Mouse (Mus musculus) stomach, postnatal 0 days (tissue): ENCODE measurements around the gene Sesn1. TPM values are rescaled to one million over a fixed set of nuclear protein-coding genes. Genes with fewer than 3 reads are reported as not detected.

Source experiments
- ATAC-seq: fragments of 200-750 bp; cut with Nextera tagmentation; 2 replicates; pipeline ENCODE4 v1.8.0; 2017; ENCODE audit not compliant: low FRiP score, low TSS enrichment
- DNase-seq: peaks from one replicate; pipeline ENCODE4 v3.0.0-alpha.2; 2016; ENCODE audit warnings: low spot score
- H3K27ac ChIP-seq: fragments of 300-500 bp; sonication (generic); replicated peaks from 2 replicates; pipeline ENCODE4 v1.5.1; 2014; ENCODE audit warnings: mild to moderate bottlenecking, control low read depth
- H3K27me3 ChIP-seq: fragments of 300-500 bp; sonication (generic); 2 replicates; pipeline ENCODE4 v1.6.1; 2014; ENCODE audit warnings: low read length; ENCODE audit not compliant: control insufficient read depth, insufficient read depth
- H3K36me3 ChIP-seq: fragments of 300-500 bp; sonication (generic); 2 replicates; pipeline ENCODE4 v1.6.1; 2014; ENCODE audit warnings: low read length, mixed read lengths; ENCODE audit not compliant: control insufficient read depth, insufficient read depth
- H3K4me1 ChIP-seq: fragments of 300-500 bp; sonication (generic); replicated peaks from 2 replicates; pipeline ENCODE4 v1.6.1; 2014; ENCODE audit warnings: antibody characterized with exemption; ENCODE audit not compliant: control insufficient read depth, insufficient read depth
- H3K4me2 ChIP-seq: fragments of 300-500 bp; sonication (generic); replicated peaks from 2 replicates; pipeline ENCODE4 v1.6.1; 2014; ENCODE audit warnings: low read depth, mild to moderate bottlenecking, control low read depth, moderate library complexity
- H3K4me3 ChIP-seq: fragments of 300-500 bp; sonication (generic); 2 replicates; pipeline ENCODE4 v1.5.1; 2014; ENCODE audit warnings: low read depth, low read length, control low read depth
- H3K9ac ChIP-seq: fragments of 300-500 bp; sonication (generic); 2 replicates; pipeline ENCODE4 v1.6.1; 2014; ENCODE audit warnings: mild to moderate bottlenecking, low read length, control low read depth, mixed read lengths
- H3K9me3 ChIP-seq: fragments of 300-500 bp; sonication (generic); 2 replicates; pipeline ENCODE4 v1.6.1; 2016; ENCODE audit warnings: low read length; ENCODE audit not compliant: control insufficient read depth
- CTCF ChIP-seq: IDR thresholded peaks from 2 replicates; pipeline ENCODE4 v1.5.1; 2016; ENCODE audit warnings: antibody characterized with exemption, low read depth, mild to moderate bottlenecking, moderate library complexity
- EP300 ChIP-seq: optimal IDR thresholded peaks from 2 replicates; pipeline ENCODE3; 2016; ENCODE audit warnings: antibody characterized with exemption
- WGBS: fragments of 180-500 bp; shearing (Covaris S2); extraction: QIAGEN DNeasy Blood & Tissue Kit; methylation state at CpG from one replicate; pipeline ENCODE4 v1.1.7; 2014; 5-methylcytosine and 5-hydroxymethylcytosine counted together
- polyA plus RNA-seq: library from polyadenylated mRNA; unstranded; fragments of >200 nt; fragmentation: Nextera tagmentation; extraction: Ambion mirVana; gene quantifications from 2 replicates; pipeline ENCODE4 v1.2.1, GENCODE M21; 2015

The Sesn1 gene
- polyA plus RNA-seq, 1 experiment from 2014 or later = 20.1 TPM

GRCm38 (mm10) chr10:41848721-41849120, 39.0 kb downstream of the Sesn1 start:
- H3K4me1 ChIP-seq = no peaks in the 10 kb centered on the region
- H3K27ac ChIP-seq = no peak overlapping the region
- no peaks in the 10 kb centered on the region for H3K27me3 ChIP-seq
- H3K4me3 ChIP-seq = no peak overlapping the region
- 78% methylated on average over 2 of the region's 2 CpGs for WGBS
- no peaks in the 10 kb centered on the region for H3K36me3 ChIP-seq
- no peak overlapping the region for H3K4me2 ChIP-seq
- H3K9ac ChIP-seq = no peak overlapping the region
- TF ChIP-seq EP300 (no peak), CTCF (no peak)
- DNase-seq (no peak), ATAC-seq (no peak)
- H3K9me3 ChIP-seq = no peaks in the 10 kb centered on the region

DNA sequence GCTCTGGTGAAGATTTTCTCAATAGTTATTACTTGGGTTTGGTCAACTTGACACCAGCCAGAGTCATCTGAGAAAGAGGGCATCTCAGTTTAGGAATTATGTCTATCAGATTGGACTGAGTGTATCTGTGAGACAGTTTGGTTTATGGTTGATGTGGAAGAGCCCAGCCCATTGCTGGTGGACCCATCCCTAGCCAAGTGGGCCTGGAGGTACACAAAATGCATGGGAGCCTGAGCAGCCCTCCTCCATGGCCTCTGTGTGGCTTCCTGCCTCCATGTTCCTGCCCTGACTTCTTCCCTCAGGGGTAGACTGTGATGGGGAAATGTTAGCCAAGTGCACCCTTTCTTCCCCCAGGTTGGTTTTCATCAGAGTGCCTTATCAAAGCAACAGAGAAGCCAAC, 50.1 kb downstream of the Sesn1 start:
- Histone ChIP-seq H3K9ac (no peak overlapping the region), H3K4me2 (no peak overlapping the region), H3K4me1 (no peaks in the 10 kb centered on the region), H3K27ac (no peak overlapping the region), H3K9me3 (no peaks in the 10 kb centered on the region), H3K36me3 (no peaks in the 10 kb centered on the region), H3K4me3 (no peak overlapping the region), H3K27me3 (no peaks in the 10 kb centered on the region)
- DNase-seq (no peak), ATAC-seq (no peak)
- TF ChIP-seq EP300 = no peak
- no peak for TF ChIP-seq CTCF

DNA sequence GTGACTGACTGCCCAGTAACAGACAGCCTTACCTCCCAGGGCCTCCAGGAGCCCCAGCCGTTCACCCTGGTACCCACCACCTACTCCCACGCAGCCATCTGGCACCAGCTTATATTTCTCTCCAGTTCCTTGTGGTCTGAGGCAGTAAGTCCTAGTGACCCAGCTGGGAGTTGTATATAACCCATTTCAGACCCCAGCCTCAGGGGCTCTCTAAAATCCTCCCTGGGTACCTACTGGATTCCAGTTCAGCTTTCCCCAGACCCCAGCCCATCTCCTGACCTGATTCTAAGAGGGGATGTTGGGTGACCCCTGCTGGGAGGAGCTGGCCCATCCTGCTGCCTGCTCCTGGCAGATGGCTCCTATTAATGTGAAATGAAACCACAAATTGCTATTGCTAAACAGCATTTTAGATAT, 50.5 kb downstream of the Sesn1 start:
- Histone ChIP-seq H3K4me3 (no peak overlapping the region), H3K27ac (no peak overlapping the region), H3K9me3 (no peaks in the 10 kb centered on the region), H3K9ac (no peak overlapping the region), H3K27me3 (no peaks in the 10 kb centered on the region), H3K36me3 (no peaks in the 10 kb centered on the region), H3K4me1 (no peaks in the 10 kb centered on the region), H3K4me2 (no peak overlapping the region)
- TF ChIP-seq CTCF (no peak), EP300 (no peak)
- WGBS = 100% methylated on average over 2 of the region's 2 CpGs
- no peak for ATAC-seq
- DNase-seq = no peak

- TF ChIP-seq CTCF (no peak), EP300 (no peak)
- DNase-seq (no peak), ATAC-seq (no peak)
- no peaks in the 10 kb centered on the region for H3K9me3 ChIP-seq
- H3K4me1 ChIP-seq = no peaks in the 10 kb centered on the region
- no peak overlapping the region for H3K9ac ChIP-seq
- no peaks in the 10 kb centered on the region for H3K27me3 ChIP-seq
- WGBS = 71% methylated on average over 2 of the region's 2 CpGs
- no peak overlapping the region for H3K4me2 ChIP-seq
- H3K27ac ChIP-seq = no peak overlapping the region
- no peak overlapping the region for H3K4me3 ChIP-seq
- no peaks in the 10 kb centered on the region for H3K36me3 ChIP-seq
These were observed 53.3 kb downstream of the Sesn1 start for GRCm38 (mm10) chr10:41863053-41863452.

GRCm38 (mm10) chr10:41866069-41866837, 56.5 kb downstream of the Sesn1 start:
- 18% methylated on average over 3 of the region's 3 CpGs for WGBS
- H3K9me3 ChIP-seq = no peaks in the 10 kb centered on the region
- ATAC-seq (no peak; the same call in 1 of the 2 replicates), DNase-seq (peak; percentile 22)
- H3K36me3 ChIP-seq = no peaks in the 10 kb centered on the region
- H3K4me3 ChIP-seq = no peak overlapping the region
- no peak overlapping the region for H3K27ac ChIP-seq
- H3K27me3 ChIP-seq = no peaks in the 10 kb centered on the region
- no peak overlapping the region for H3K4me2 ChIP-seq
- H3K9ac ChIP-seq = no peak overlapping the region
- TF ChIP-seq EP300 = no peak
- no peak for TF ChIP-seq CTCF
- no peaks in the 10 kb centered on the region for H3K4me1 ChIP-seq

- Histone ChIP-seq H3K4me3 (no peak overlapping the region), H3K9ac (no peak overlapping the region), H3K27ac (no peak overlapping the region), H3K36me3 (no peaks in the 10 kb centered on the region), H3K9me3 (no peaks in the 10 kb centered on the region), H3K4me2 (no peak overlapping the region), H3K27me3 (no peaks in the 10 kb centered on the region), H3K4me1 (no peaks in the 10 kb centered on the region)
- DNase-seq (no peak), ATAC-seq (no peak)
- TF ChIP-seq EP300 (no peak), CTCF (no peak)
These were observed 57.1 kb downstream of the Sesn1 start for GRCm38 (mm10) chr10:41866838-41867154.
